Mouse (Mus musculus) T-cell, adult 66 days (primary cell): ENCODE measurements around the gene Olfr1145. TPM values are rescaled to one million over a fixed set of nuclear protein-coding genes. Genes with fewer than 3 reads are reported as not detected.

Experiments used
- total RNA-seq, 2 experiments: library from RNA; stranded (reverse); gene quantifications; 3 replicates in 1 of 2; 4 replicates in 1 of 2; pipeline ENCODE4 v1.2.4; 2023

Olfr1145 gene
- not detected for total RNA-seq

DNA sequence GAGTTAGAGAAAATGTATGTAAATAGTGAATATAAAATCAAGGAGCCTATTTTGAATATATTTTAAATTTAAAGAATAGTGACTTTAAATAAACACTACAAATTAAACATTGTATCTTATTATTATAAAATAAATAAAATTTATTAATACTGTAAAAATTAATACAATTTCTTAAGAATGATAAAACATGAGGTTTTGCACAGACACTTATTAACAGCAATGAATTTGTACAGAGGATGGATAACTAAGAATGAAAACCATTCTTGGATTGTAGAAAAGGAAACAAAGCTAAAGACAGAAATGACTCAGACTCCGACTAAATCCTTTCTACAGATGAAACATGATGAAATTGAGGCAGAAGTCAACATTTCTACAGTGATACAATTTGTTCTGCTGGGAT lies at the start of gene Olfr1145:
Gene Olfr1145 (plus strand): TSS at position 301 of the 400 bp plus-strand sequence.

GRCm38 (mm10) chr2:87779183-87779582 lies 30.4 kb upstream of the Olfr1145 start, which contains the start of gene Olfr152:
TSS of gene Olfr152 (plus strand) at chr2:87779483.

GRCm38 (mm10) chr2:87800292-87800691 lies 9.3 kb upstream of the Olfr1145 start, which contains the start of gene Olfr1143:
TSS of gene Olfr1143 (plus strand) at chr2:87800592.

GRCm38 (mm10) chr2:87830233-87830632 lies 20.6 kb downstream of the Olfr1145 start, which contains the start of gene Olfr1148:
TSS of gene Olfr1148 (plus strand) at chr2:87830533.

DNA sequence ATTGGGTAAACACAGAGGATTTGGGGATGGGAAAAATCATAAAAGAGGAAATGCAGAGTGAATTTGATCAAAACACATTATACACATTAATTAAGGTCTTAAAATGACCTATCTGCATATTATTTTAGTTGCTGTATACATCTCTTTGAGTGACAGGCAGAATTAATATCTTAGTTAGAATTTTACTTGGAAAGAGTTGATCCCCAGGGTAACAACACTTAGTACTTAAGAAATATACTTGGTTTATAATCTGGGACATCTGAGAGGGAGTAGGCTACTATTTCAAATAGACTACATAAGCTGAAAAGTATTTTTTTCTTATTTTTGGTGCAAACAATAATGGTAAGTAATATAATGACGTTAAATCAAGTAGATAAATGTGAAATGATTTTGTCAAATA lies 34.1 kb downstream of the Olfr1145 start, which contains the start of gene Olfr1150-ps1:
Gene Olfr1150-ps1 (plus strand): TSS at position 301 of the 400 bp plus-strand sequence.

DNA sequence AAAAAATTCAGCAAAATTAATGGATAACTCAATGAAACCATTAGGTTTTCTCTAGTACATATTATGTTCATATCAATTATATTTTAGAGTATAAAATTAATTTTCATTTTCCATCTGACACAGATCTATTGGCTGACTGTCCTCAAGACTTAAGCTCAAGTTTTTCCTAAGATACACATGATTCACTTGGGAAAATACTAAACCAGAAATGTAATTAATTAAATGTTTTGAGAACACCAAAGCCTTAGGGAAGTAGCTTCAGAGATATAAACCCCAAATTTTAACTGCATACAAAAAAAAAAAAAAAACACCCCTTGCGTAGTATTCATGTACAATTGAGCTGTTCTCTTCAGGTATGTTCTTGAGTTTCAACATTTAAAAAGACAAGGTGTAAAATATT lies 45.9 kb downstream of the Olfr1145 start, which contains the start of gene Olfr1151:
Gene Olfr1151 (plus strand): TSS at position 301 of the 400 bp plus-strand sequence.

Other genes starting within 250 kb of the Olfr1145 start
- not detected for gene Olfr1129, start 235.9 kb upstream of the Olfr1145 start, total RNA-seq
- gene Olfr1130, start 203.6 kb upstream of the Olfr1145 start, total RNA-seq, result not detected
- not detected for gene Olfr1131, start 182.7 kb upstream of the Olfr1145 start, total RNA-seq
- not detected for gene Olfr1132, start 172.3 kb upstream of the Olfr1145 start, total RNA-seq
- not detected for gene Olfr1133, start 162.4 kb upstream of the Olfr1145 start, total RNA-seq
- gene Olfr1134, start 151.4 kb upstream of the Olfr1145 start, total RNA-seq, result not detected
- not detected for gene Olfr1135, start 136.2 kb upstream of the Olfr1145 start, total RNA-seq
- not detected for gene Olfr1136, start 115.9 kb upstream of the Olfr1145 start, total RNA-seq
- gene Olfr1137, start 96.6 kb upstream of the Olfr1145 start, total RNA-seq, result not detected
- gene Olfr1138, start 69.8 kb upstream of the Olfr1145 start, total RNA-seq, result not detected
- gene Olfr1140, start 66.1 kb upstream of the Olfr1145 start, total RNA-seq, result not detected
- not detected for gene Olfr1141, start 55.8 kb upstream of the Olfr1145 start, total RNA-seq
- not detected for gene Olfr152, start 30.3 kb upstream of the Olfr1145 start, total RNA-seq
- gene Olfr1143, start 9.2 kb upstream of the Olfr1145 start, total RNA-seq, result not detected
- gene Olfr1148, start 20.7 kb downstream of the Olfr1145 start, total RNA-seq, result not detected
- not detected for gene Olfr1150-ps1, start 34.2 kb downstream of the Olfr1145 start, total RNA-seq
- not detected for gene Olfr1151, start 46.0 kb downstream of the Olfr1145 start, total RNA-seq
- not detected for gene Olfr1152, start 56.7 kb downstream of the Olfr1145 start, total RNA-seq
- not detected for gene Olfr1153, start 85.1 kb downstream of the Olfr1145 start, total RNA-seq
- not detected for gene Olfr1154, start 95.3 kb downstream of the Olfr1145 start, total RNA-seq
- not detected for gene Olfr1155, start 135.3 kb downstream of the Olfr1145 start, total RNA-seq
- gene Olfr1156, start 143.3 kb downstream of the Olfr1145 start, total RNA-seq, result not detected
- gene Olfr1157, start 158.5 kb downstream of the Olfr1145 start, total RNA-seq, result not detected
- gene Olfr74, start 164.8 kb downstream of the Olfr1145 start, total RNA-seq, result not detected
- gene Olfr1158, start 180.3 kb downstream of the Olfr1145 start, total RNA-seq, result not detected
- gene Olfr1160, start 198.4 kb downstream of the Olfr1145 start, total RNA-seq, result not detected
- not detected for gene Olfr1161, start 213.0 kb downstream of the Olfr1145 start, total RNA-seq
- not detected for gene Olfr73, start 227.9 kb downstream of the Olfr1145 start, total RNA-seq
- gene Olfr1162, start 241.3 kb downstream of the Olfr1145 start, total RNA-seq, result not detected